Mouse (Mus musculus): ENCODE data around the gene Prkce.
A peak's percentile ranks its signal among the peaks of the same experiment; 100 is the strongest.

Prkce gene

GRCm38 (mm10) chr17:86443886-86444285, 276.3 kb downstream of the Prkce start:
- DNase-seq (ENCODE audit: low spot score in 2 of 2), result no peak

GRCm38 (mm10) chr17:86444578-86445419, 277.2 kb downstream of the Prkce start:
- DNase-seq (ENCODE audit: low spot score in 2 of 2), result peak; percentile 88 to 96

GRCm38 (mm10) chr17:86445420-86445720, 277.8 kb downstream of the Prkce start:
- no peak for DNase-seq (ENCODE audit: low spot score in 2 of 2)

- DNase-seq (ENCODE audit: low spot score in 2 of 2), result no peak
These were observed 278.3 kb downstream of the Prkce start for GRCm38 (mm10) chr17:86445900-86446299.

GRCm38 (mm10) chr17:86447101-86447598, 279.6 kb downstream of the Prkce start:
- DNase-seq (ENCODE audit: low spot score in 2 of 2), result no peak

- no peak for DNase-seq (ENCODE audit: low spot score in 2 of 2)
These were observed 285.3 kb downstream of the Prkce start for GRCm38 (mm10) chr17:86452934-86453333.

GRCm38 (mm10) chr17:86453673-86454350, 286.2 kb downstream of the Prkce start:
- no peak for DNase-seq (ENCODE audit: low spot score in 2 of 2)

GRCm38 (mm10) chr17:86454351-86454706, 286.7 kb downstream of the Prkce start:
- DNase-seq (ENCODE audit: low spot score in 2 of 2), result no peak

GRCm38 (mm10) chr17:86456512-86456911, 288.9 kb downstream of the Prkce start:
- DNase-seq (ENCODE audit: low spot score in 2 of 2), result no peak

- no peak for DNase-seq (ENCODE audit: low spot score in 2 of 2)
These were observed 290.9 kb downstream of the Prkce start for GRCm38 (mm10) chr17:86458302-86458980.

GRCm38 (mm10) chr17:86460645-86461430, 293.3 kb downstream of the Prkce start:
- DNase-seq (ENCODE audit: low spot score in 2 of 2), result no peak

- no peak for DNase-seq (ENCODE audit: low spot score in 2 of 2)
These were observed 295.8 kb downstream of the Prkce start for GRCm38 (mm10) chr17:86463369-86463768.

GRCm38 (mm10) chr17:86464197-86464596, 296.6 kb downstream of the Prkce start:
- DNase-seq (ENCODE audit: low spot score in 2 of 2), result no peak

GRCm38 (mm10) chr17:86464689-86465363, 297.2 kb downstream of the Prkce start:
- DNase-seq (ENCODE audit: low spot score in 2 of 2), result peak in 1 of 2 experiments; percentile 45

- DNase-seq (ENCODE audit: low spot score in 2 of 2), result no peak
These were observed 298.3 kb downstream of the Prkce start for GRCm38 (mm10) chr17:86465865-86466264.

- no peak for DNase-seq (ENCODE audit: low spot score in 2 of 2)
These were observed 298.8 kb downstream of the Prkce start for GRCm38 (mm10) chr17:86466412-86466811.

- DNase-seq (ENCODE audit: low spot score in 2 of 2), result no peak
These were observed 299.3 kb downstream of the Prkce start for GRCm38 (mm10) chr17:86466871-86467270.

- no peak for DNase-seq (ENCODE audit: low spot score in 2 of 2)
These were observed 299.8 kb downstream of the Prkce start for GRCm38 (mm10) chr17:86467291-86467898.

- DNase-seq (ENCODE audit: low spot score in 2 of 2), result no peak
These were observed 300.4 kb downstream of the Prkce start for GRCm38 (mm10) chr17:86467967-86468366.

GRCm38 (mm10) chr17:86470160-86470559, 302.6 kb downstream of the Prkce start:
- no peak for DNase-seq (ENCODE audit: low spot score in 2 of 2)

GRCm38 (mm10) chr17:86471684-86472083, 304.1 kb downstream of the Prkce start:
- DNase-seq (ENCODE audit: low spot score in 2 of 2), result peak in 1 of 2 experiments; percentile 55
